Comparison of ENCODE assay signal across 14 mouse cellular contexts in the genomic region with DNA sequence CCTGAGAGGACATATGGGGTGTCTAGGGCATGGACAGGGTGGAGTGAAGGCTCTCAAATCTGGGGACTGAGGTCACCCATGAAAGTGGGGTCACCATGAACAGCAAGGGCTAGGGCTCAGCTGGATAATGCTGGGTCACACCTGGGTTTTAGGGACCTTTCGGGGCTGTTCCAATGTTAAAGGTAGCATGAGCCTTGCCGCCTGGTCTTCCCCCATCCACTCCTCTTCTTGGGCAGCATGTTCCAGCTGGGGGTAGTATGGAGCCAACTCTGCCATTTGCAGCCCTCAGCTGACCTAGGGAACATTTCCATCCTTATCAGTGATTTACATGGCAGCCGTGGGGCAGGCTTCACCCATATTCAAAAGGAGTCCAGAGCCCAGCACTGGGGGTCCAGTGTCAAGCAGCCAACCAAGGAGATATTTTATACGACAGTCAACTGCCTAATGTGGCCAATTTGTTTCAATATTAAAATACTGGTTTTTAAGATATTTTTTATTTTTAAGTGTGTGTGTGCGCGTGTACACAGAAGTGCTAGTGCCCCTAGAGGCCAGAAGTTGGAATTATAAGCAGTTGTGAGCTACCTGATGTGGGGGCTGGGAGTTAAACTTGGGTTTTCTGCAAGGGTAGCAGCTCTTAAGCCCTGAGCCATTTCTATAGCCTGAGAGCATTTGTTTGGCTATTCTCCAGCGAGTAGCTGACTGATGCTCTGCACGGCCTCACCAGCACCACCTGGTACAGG. TPM values are rescaled to one million over a fixed set of nuclear protein-coding genes. Genes with fewer than 3 reads are reported as not detected.
DNase-seq lines count a peak whose midpoint lies in the region; ATAC-seq lines count a peak whose summit lies in the region.
"Had no signal": no experiment of that assay in that cellular context is flagged by ENCODE, and none has a peak within 500 bp of the region (broad histone marks: within the 10 kb centered on the region; RNA-seq: fewer than 3 reads in every experiment).

No protein-coding gene starts in this region.

- ATAC-seq in heart, embryonic 12.5 days (ENCODE audit: insufficient number of reproducible peaks, low FRiP score): 0 out of 2 replicates have a peak, but pooled peaks have one; percentile 1
- ATAC-seq in liver, embryonic 12.5 days: peak; percentile 0; the same call in 1 of the 2 replicates

- H3K27ac ChIP-seq in heart, embryonic 12.5 days (ENCODE audit: poor library complexity, severe bottlenecking): no peak overlapping the region
- H3K27ac ChIP-seq in liver, embryonic 12.5 days: peak overlapping the region; percentile 90
- H3K27ac ChIP-seq in limb, embryonic 10.5 days: no peak overlapping the region
- H3K27ac ChIP-seq: stomach, embryonic 15.5 days had no signal

- H3K4me3 ChIP-seq in heart, embryonic 12.5 days: no peak overlapping the region
- no peak overlapping the region for H3K4me3 ChIP-seq in liver, embryonic 12.5 days
- H3K4me3 ChIP-seq in limb, embryonic 10.5 days: no peak overlapping the region
- H3K4me3 ChIP-seq: stomach, embryonic 15.5 days had no signal

- no peaks in the 10 kb centered on the region for H3K36me3 ChIP-seq in heart, embryonic 12.5 days
- H3K36me3 ChIP-seq in liver, embryonic 12.5 days: peaks cover 43% of the 10 kb centered on the region
- H3K36me3 ChIP-seq in limb, embryonic 10.5 days: no peaks in the 10 kb centered on the region
- H3K36me3 ChIP-seq: stomach, embryonic 15.5 days had no signal

- WGBS in heart, embryonic 12.5 days: 60% methylated on average over 8 of the region's 8 CpGs
- WGBS in liver, embryonic 12.5 days (ENCODE audit: insufficient replicate concordance): 53% methylated on average over 8 of the region's 8 CpGs
- 67% methylated on average over 8 of the region's 8 CpGs for WGBS in limb, embryonic 10.5 days

- H3K4me2 ChIP-seq in heart, embryonic 12.5 days: no peak overlapping the region
- peak overlapping the region; percentile 16; the same call in 1 of the 2 replicates for H3K4me2 ChIP-seq in liver, embryonic 12.5 days
- H3K4me2 ChIP-seq: stomach, embryonic 15.5 days had no signal

- H3K27me3 ChIP-seq in heart, embryonic 12.5 days (replicated peaks): no peaks in the 10 kb centered on the region
- H3K27me3 ChIP-seq in liver, embryonic 12.5 days (replicated peaks): no peaks in the 10 kb centered on the region
- H3K27me3 ChIP-seq in limb, embryonic 10.5 days (ENCODE audit: low read depth, poor library complexity, severe bottlenecking): no peaks in the 10 kb centered on the region
- H3K27me3 ChIP-seq: stomach, embryonic 15.5 days had no signal

- H3K4me1 ChIP-seq in heart, embryonic 12.5 days (replicated peaks): peaks cover 18% of the 10 kb centered on the region
- peaks cover 93% of the 10 kb centered on the region for H3K4me1 ChIP-seq in liver, embryonic 12.5 days
- peaks cover 15% of the 10 kb centered on the region for H3K4me1 ChIP-seq in limb, embryonic 10.5 days

- H3K9ac ChIP-seq in heart, embryonic 12.5 days: no peak overlapping the region
- H3K9ac ChIP-seq in liver, embryonic 12.5 days: peak overlapping the region; percentile 59
- H3K9ac ChIP-seq: stomach, embryonic 15.5 days had no signal

- no peaks in the 10 kb centered on the region for H3K9me3 ChIP-seq in heart, embryonic 12.5 days (replicated peaks)
- no peaks in the 10 kb centered on the region for H3K9me3 ChIP-seq in liver, embryonic 12.5 days (replicated peaks)
- no peaks in the 10 kb centered on the region for H3K9me3 ChIP-seq in limb, embryonic 10.5 days (replicated peaks)
- H3K9me3 ChIP-seq: stomach, embryonic 15.5 days had no signal

- DNase-seq in heart, adult 8-10 months (ENCODE audit: low spot score): no peak
- DNase-seq in 416B (ENCODE audit: low read depth): peak; percentile 45
- DNase-seq in NIH3T3 (ENCODE audit: low read depth): peak; percentile 43
- no peak for DNase-seq in limb, embryonic 10.5 days (ENCODE audit: low spot score)
- no peak for DNase-seq in cerebellum, postnatal 4 days (ENCODE audit: low spot score in 2 of 2)
- no peak for DNase-seq in kidney, postnatal 4 days
- DNase-seq: embryo, embryonic 11 days; lung, postnatal 14 days had no signal

RNA-seq across cellular contexts. Expression of a gene that starts 15.0 kb away (rescaled TPM):
- polyA plus RNA-seq in heart, embryonic 12.5 days (2016; fragmentation: Nextera tagmentation; extraction: Ambion mirVana): 3.9 and 5.6 TPM in 2 replicates
- total RNA-seq in heart, adult 8-10 months (2022): under 1 TPM in 1 of 4 experiments, not detected in 3; 0.78 TPM
- polyA plus RNA-seq in liver, embryonic 12.5 days (2016; fragmentation: Nextera tagmentation; extraction: Ambion mirVana): 117 and 121 TPM in 2 replicates
- polyA plus RNA-seq in limb, embryonic 10.5 days (2016; fragmentation: Nextera tagmentation; extraction: Ambion mirVana): 3.5 and 4.2 TPM in 2 replicates
- total RNA-seq: left cerebral cortex, adult 8-10 months had no signal

RNA-seq across cellular contexts. Expression of a gene that starts 23.2 kb away (rescaled TPM):
- polyA plus RNA-seq in heart, embryonic 12.5 days (2016; fragmentation: Nextera tagmentation; extraction: Ambion mirVana): 32.5 and 34.2 TPM in 2 replicates
- 10 to 100 TPM in 3 of 4 experiments, 1 to 10 TPM in 1; 9.9 to 13.2 (median 10.6) TPM for total RNA-seq in heart, adult 8-10 months (2022)
- polyA plus RNA-seq in liver, embryonic 12.5 days (2016; fragmentation: Nextera tagmentation; extraction: Ambion mirVana): 24.9 and 26.3 TPM in 2 replicates
- 69.9 and 71.6 TPM in 2 replicates for polyA plus RNA-seq in limb, embryonic 10.5 days (2016; fragmentation: Nextera tagmentation; extraction: Ambion mirVana)

RNA-seq across cellular contexts. Expression of a gene that starts 34.3 kb away (rescaled TPM):
- 16.7 and 17.6 TPM in 2 replicates for polyA plus RNA-seq in heart, embryonic 12.5 days (2016; fragmentation: Nextera tagmentation; extraction: Ambion mirVana)
- 10 to 100 TPM; 23.7 to 31.3 (median 28.8) TPM for total RNA-seq in heart, adult 8-10 months (2022)
- 12.5 and 13.6 TPM in 2 replicates for polyA plus RNA-seq in liver, embryonic 12.5 days (2016; fragmentation: Nextera tagmentation; extraction: Ambion mirVana)
- polyA plus RNA-seq in limb, embryonic 10.5 days (2016; fragmentation: Nextera tagmentation; extraction: Ambion mirVana): 24.2 and 26.9 TPM in 2 replicates

RNA-seq across cellular contexts. Expression of a gene that starts 43.6 kb away (rescaled TPM):
- polyA plus RNA-seq in heart, embryonic 12.5 days (2016; fragmentation: Nextera tagmentation; extraction: Ambion mirVana): not detected in 2 replicates
- total RNA-seq in heart, adult 8-10 months (2022): not detected
- polyA plus RNA-seq in liver, embryonic 12.5 days (2016; fragmentation: Nextera tagmentation; extraction: Ambion mirVana): not detected in 2 replicates
- not detected in 2 replicates for polyA plus RNA-seq in limb, embryonic 10.5 days (2016; fragmentation: Nextera tagmentation; extraction: Ambion mirVana)
- total RNA-seq: left cerebral cortex, adult 8-10 months had no signal
- polyA plus RNA-seq: heart, embryonic 14.5 days; kidney, embryonic 14.5 days had no signal

Comparison
In these comparisons a context has a peak if more than half of its experiments do, and no peak if none do; other contexts are left out.
1. DNase-seq: peak in 416B (single experiment) and NIH3T3 (single experiment); none in heart, adult 8-10 months (single experiment), limb, embryonic 10.5 days (single experiment), cerebellum, postnatal 4 days (0 of 2) and kidney, postnatal 4 days (0 of 2).
2. RNA of a gene that starts 15.0 kb away (polyA plus RNA-seq): 117 to 121 TPM in liver, embryonic 12.5 days; 3.9 to 5.6 TPM in heart, embryonic 12.5 days and 3.5 to 4.2 TPM in limb, embryonic 10.5 days; every median in the first group is over 10 times any median in the second.